Mouse (Mus musculus): Measurements from ENCODE around the gene Gm5617.

DNA sequence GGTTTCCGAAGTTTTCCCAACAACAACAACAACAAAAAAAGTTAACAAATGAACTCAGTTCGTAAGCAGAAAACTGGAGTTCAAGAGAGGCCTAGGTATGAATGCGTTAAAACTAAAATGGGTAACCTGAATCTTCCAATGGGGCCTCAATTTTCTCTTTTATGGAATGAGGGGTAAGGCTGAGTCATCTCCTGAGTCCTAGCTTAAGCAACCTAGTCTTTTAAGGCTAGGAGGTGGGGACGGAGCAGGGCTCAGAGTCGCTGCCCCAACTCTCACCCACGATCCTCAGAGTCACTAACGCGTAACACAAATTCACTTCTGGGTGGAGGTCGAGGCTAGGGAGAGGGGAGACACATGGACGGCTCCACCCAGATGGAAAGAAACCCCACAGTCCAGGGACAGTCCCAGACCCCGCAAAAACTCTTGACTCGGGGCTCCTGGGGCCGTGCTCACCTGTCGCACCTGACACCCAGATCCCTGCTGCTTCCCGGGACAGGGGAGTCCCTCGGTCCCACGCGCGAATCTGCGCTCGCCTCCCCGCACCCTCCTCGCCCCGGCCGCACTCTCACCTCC, 15.3 kb upstream of the Gm5617 start:
- TF ChIP-seq POLR2A (IDR thresholded peaks at IDR 0.05; ENCODE audit: insufficient read depth, low read depth, low read length), result no peak
- no peak for TF ChIP-seq EP300 (IDR thresholded peaks at IDR 0.05; ENCODE audit: insufficient read depth, low read depth, low read length)
- TF ChIP-seq CTCF (IDR thresholded peaks at IDR 0.05), result no peak
